Mouse (Mus musculus) heart, postnatal 0 days (tissue): ENCODE measurements around the gene Tshz2.

Experiments used
- CTCF ChIP-seq: IDR thresholded peaks from 2 replicates; pipeline ENCODE4 v1.5.1; 2016; ENCODE audit warnings: antibody characterized with exemption, control low read depth, low read depth
- EP300 ChIP-seq: IDR thresholded peaks from 2 replicates; pipeline ENCODE4 v1.6.1; 2016; ENCODE audit warnings: antibody characterized with exemption, low read depth

GRCm38 (mm10) chr2:169958736-169959573 is 326.1 kb downstream of the Tshz2 start:
- TF ChIP-seq CTCF (peak; percentile 13; the same call in 1 of the 2 replicates), EP300 (no peak)
